Mouse (Mus musculus) neural tube, embryonic 13.5 days (tissue): ENCODE measurements around the gene Tekt4. TPM values are rescaled to one million over a fixed set of nuclear protein-coding genes. Genes with fewer than 3 reads are reported as not detected.
A peak's percentile ranks its signal among the peaks of the same experiment; 100 is the strongest.

ENCODE experiments used
- ATAC-seq: fragments of 200-750 bp; cut with Nextera tagmentation; 2 replicates; pipeline ENCODE4 v1.8.0; 2017; ENCODE audit warnings: low read depth, mild to moderate bottlenecking, moderate TSS enrichment, moderate library complexity
- H3K27ac ChIP-seq: fragments of 300-500 bp; sonication (generic); replicated peaks from 2 replicates; pipeline ENCODE4 v1.5.1; 2015; ENCODE audit warnings: moderate library complexity, mild to moderate bottlenecking, inconsistent platforms
- H3K27me3 ChIP-seq: fragments of 300-500 bp; sonication (generic); 2 replicates; pipeline ENCODE4 v1.6.1; 2015; ENCODE audit warnings: mild to moderate bottlenecking, inconsistent platforms
- H3K36me3 ChIP-seq: fragments of 300-500 bp; sonication (generic); 2 replicates; pipeline ENCODE4 v1.6.1; 2015; ENCODE audit warnings: mild to moderate bottlenecking, inconsistent platforms
- H3K4me1 ChIP-seq: fragments of 300-500 bp; sonication (generic); replicated peaks from 2 replicates; pipeline ENCODE4 v1.6.1; 2015; ENCODE audit warnings: inconsistent platforms
- H3K4me2 ChIP-seq: fragments of 300-500 bp; sonication (generic); 2 replicates; pipeline ENCODE4 v1.6.1; 2015; ENCODE audit warnings: inconsistent platforms, mild to moderate bottlenecking, moderate library complexity
- H3K4me3 ChIP-seq: fragments of 300-500 bp; sonication (generic); 2 replicates; pipeline ENCODE4 v1.5.1; 2015; ENCODE audit warnings: mild to moderate bottlenecking, inconsistent platforms
- H3K9ac ChIP-seq: fragments of 300-500 bp; sonication (generic); 2 replicates; pipeline ENCODE4 v1.6.1; 2015; ENCODE audit warnings: moderate library complexity, mild to moderate bottlenecking, inconsistent platforms
- H3K9me3 ChIP-seq: fragments of 300-500 bp; sonication (generic); 2 replicates; pipeline ENCODE4 v1.6.1; 2016; ENCODE audit warnings: inconsistent platforms
- WGBS: fragments of 180-500 bp; shearing (Covaris S2); methylation state at CpG from one replicate; pipeline ENCODE4 v1.1.7; 2015; 5-methylcytosine and 5-hydroxymethylcytosine counted together
- polyA plus RNA-seq: library from polyadenylated mRNA; unstranded; fragments of >200 nt; fragmentation: Nextera tagmentation; extraction: Ambion mirVana; gene quantifications from 2 replicates; pipeline ENCODE4 v1.2.1, GENCODE M21; 2015

The Tekt4 gene
- polyA plus RNA-seq, 1 experiment from 2014 or later = 0.57 TPM

DNA sequence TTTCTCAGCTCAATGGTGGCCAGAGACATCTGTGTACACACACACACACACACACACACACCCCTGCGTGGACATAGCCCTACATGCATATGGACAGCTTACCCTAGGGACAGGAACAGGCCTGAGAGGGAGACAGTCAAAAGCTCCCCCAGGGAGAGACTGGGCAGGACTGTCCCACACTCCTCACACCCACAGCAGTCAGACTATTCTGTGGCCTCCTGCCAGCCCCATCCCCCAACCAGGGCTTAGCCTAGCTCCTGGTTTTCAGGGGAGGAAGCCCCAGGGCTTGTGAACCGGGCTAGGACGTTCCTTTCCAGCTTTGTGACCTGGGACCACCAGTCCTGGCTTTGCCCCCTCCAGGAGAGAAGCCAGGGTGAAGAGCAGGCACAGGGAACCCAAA, 38.2 kb upstream of the Tekt4 start:
- Histone ChIP-seq H3K27ac (peak overlapping the region; percentile 73), H3K36me3 (no peaks in the 10 kb centered on the region), H3K9me3 (no peaks in the 10 kb centered on the region), H3K27me3 (no peaks in the 10 kb centered on the region), H3K4me3 (no peak overlapping the region), H3K4me1 (peaks cover 75% of the 10 kb centered on the region), H3K9ac (peak overlapping the region; percentile 39; the same call in 1 of the 2 replicates), H3K4me2 (no peak overlapping the region)
- peak; percentile 34; the same call in 1 of the 2 replicates for ATAC-seq
- 22% methylated on average over 3 of the region's 3 CpGs for WGBS

DNA sequence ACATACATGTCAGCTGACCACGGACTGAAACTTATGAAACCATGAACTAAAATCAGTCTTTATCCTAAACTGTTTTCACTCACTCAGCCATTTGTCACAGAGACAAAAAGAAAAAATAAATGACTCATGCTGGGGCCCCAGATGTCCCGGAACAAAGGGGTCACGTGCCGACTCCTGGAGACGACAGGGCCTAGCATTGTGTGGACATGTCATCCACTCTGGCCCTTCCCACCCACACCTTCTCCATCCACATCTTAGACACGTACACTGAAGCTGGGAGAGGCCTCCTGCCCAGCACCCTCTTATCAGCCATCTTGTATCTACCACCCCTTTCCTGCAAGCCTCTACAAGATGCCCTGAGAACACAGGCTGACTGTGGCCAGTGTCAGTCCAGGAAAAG, 36.4 kb upstream of the Tekt4 start:
- ATAC-seq = no peak
- H3K4me1 ChIP-seq = peaks cover 70% of the 10 kb centered on the region
- H3K4me2 ChIP-seq = no peak overlapping the region
- H3K9me3 ChIP-seq = no peaks in the 10 kb centered on the region
- no peaks in the 10 kb centered on the region for H3K27me3 ChIP-seq
- no peak overlapping the region for H3K4me3 ChIP-seq
- no peak overlapping the region for H3K9ac ChIP-seq
- 44% methylated on average over 6 of the region's 6 CpGs for WGBS
- no peak overlapping the region for H3K27ac ChIP-seq
- peaks cover 5% of the 10 kb centered on the region; the same call in 1 of the 2 replicates for H3K36me3 ChIP-seq

DNA sequence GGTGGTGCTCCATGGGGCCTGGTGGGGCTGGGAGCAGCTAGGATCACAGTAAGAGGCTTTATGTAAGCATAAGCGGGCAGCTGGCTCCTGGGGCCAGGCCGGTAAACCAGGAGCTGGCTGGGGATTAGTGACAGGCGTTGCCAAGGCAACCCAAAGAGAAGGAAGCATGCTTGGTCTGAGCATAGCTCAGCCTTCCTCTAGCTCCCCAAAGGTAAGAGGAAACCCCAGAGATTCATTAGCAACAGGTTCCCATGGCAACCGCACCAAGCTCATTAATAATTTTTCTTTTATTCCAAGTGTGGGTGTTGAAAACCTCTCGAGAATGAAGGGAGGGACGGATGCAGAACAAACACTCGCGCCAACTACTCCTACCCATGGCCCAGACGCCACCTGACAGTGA, 35.5 kb upstream of the Tekt4 start:
- H3K9me3 ChIP-seq = no peaks in the 10 kb centered on the region
- H3K27me3 ChIP-seq = no peaks in the 10 kb centered on the region
- peaks cover 12% of the 10 kb centered on the region; the same call in 1 of the 2 replicates for H3K36me3 ChIP-seq
- H3K27ac ChIP-seq = no peak overlapping the region; the same call in 1 of the 2 replicates
- H3K4me3 ChIP-seq = no peak overlapping the region
- peaks cover 68% of the 10 kb centered on the region for H3K4me1 ChIP-seq
- no peak overlapping the region for H3K4me2 ChIP-seq
- no peak overlapping the region for H3K9ac ChIP-seq
- 31% methylated on average over 9 of the region's 9 CpGs for WGBS
- ATAC-seq = no peak

DNA sequence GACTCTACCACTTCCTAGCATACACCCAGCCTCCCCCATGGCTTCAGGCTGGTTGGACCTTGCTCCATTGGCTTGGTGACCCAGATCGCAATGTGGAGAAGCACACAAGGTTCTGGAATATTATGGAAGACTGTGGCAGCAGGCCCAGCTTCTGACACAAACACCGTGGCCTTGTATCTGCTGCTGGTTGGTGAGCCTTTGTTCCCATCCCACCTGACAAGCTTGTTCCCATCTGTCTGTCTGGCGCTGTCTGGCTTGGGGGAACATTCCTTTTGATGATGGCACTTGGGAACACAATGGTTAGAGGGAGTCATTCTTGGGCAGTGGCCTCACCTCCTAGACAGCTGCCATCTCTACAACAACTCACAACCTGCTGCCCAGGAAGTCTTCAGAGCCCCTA, 33.4 kb upstream of the Tekt4 start:
- Histone ChIP-seq H3K4me1 (peaks cover 63% of the 10 kb centered on the region), H3K27ac (no peak overlapping the region), H3K27me3 (no peaks in the 10 kb centered on the region), H3K9ac (no peak overlapping the region), H3K36me3 (peaks cover 13% of the 10 kb centered on the region; the same call in 1 of the 2 replicates), H3K9me3 (no peaks in the 10 kb centered on the region), H3K4me3 (no peak overlapping the region), H3K4me2 (no peak overlapping the region)
- no peak for ATAC-seq
- WGBS = 90% methylated on average over 3 of the region's 3 CpGs

DNA sequence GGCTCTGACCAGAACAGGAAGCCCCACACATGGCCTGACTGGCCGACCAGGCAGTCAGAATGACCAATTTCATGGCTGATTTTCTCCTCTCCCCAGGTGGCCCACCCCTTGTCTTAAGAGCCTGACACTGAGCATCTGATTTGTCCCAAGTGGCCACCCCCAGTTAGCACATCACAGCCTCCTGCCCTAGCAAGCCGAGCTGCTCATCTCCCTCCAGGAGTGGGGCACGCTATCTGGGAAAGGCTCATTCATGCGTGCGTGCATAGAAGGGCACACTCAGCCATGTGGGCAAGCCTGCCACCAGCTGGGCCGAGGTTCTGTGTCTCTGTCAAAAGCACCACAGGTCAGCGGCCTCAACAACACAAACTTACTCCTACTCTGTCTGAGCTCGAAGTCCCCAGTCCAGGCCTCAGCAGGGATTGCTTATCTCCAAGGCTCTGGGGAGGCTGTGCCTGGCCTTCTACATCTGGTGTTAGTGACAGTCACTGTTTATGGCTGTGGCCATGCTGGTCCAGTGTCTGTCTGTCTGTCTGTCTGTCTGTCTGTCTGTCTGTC, 29.8 kb upstream of the Tekt4 start:
- Histone ChIP-seq H3K27me3 (peaks cover 14% of the 10 kb centered on the region), H3K4me3 (no peak overlapping the region), H3K4me1 (peaks cover 56% of the 10 kb centered on the region), H3K9ac (no peak overlapping the region), H3K27ac (no peak overlapping the region), H3K36me3 (peaks cover 22% of the 10 kb centered on the region; the same call in 1 of the 2 replicates), H3K4me2 (no peak overlapping the region), H3K9me3 (no peaks in the 10 kb centered on the region)
- 33% methylated on average over 8 of the region's 8 CpGs for WGBS
- no peak for ATAC-seq

DNA sequence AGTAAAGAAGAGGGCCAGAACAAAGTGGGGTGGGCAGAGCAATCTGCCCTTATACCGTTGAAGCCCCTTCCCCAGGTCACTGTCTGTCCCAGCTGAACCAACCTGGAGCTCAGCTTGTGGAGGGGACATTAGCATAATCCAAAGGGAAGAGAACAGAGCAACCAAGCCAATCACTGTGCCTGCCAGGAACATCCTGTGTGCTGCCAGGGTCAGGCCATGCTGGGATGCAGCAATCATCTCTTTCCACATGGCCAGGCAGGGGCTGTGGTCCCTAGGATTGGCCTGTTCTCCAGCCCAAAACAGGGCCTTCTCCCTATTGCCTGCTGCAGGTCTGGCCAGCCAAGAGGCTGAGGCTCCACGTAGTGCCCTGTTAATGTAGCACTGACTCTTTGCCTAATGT, 28.4 kb upstream of the Tekt4 start:
- Histone ChIP-seq H3K9ac (peak overlapping the region; percentile 18; the same call in 1 of the 2 replicates), H3K4me3 (no peak overlapping the region), H3K27me3 (peaks cover 28% of the 10 kb centered on the region), H3K27ac (no peak overlapping the region), H3K36me3 (peaks cover 22% of the 10 kb centered on the region; the same call in 1 of the 2 replicates), H3K9me3 (no peaks in the 10 kb centered on the region), H3K4me1 (peaks cover 57% of the 10 kb centered on the region), H3K4me2 (no peak overlapping the region)
- no peak for ATAC-seq
- WGBS = 73% methylated on average over 2 of the region's 2 CpGs

DNA sequence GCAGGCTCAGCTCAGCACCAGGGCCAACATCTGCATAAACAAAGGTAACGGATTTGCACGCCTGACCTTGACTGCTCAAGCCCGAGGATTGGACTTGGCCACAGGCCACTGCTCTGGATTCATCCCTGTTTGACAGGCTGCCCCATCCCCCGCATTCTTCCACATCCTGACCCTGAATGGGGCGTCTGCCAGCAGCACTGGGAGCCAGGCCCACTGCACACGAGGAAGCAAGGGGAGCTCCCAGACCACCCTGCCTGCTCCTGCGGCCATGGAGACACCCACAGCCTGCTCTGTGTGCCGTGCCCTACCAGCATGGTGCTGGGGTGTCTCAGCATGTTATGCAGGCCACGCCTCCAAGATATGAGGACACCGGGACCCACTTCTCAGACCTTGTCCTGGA, 27.0 kb upstream of the Tekt4 start:
- no peak overlapping the region for H3K9ac ChIP-seq
- H3K4me2 ChIP-seq = no peak overlapping the region
- no peaks in the 10 kb centered on the region for H3K9me3 ChIP-seq
- H3K27me3 ChIP-seq = peaks cover 42% of the 10 kb centered on the region
- peaks cover 71% of the 10 kb centered on the region for H3K4me1 ChIP-seq
- 36% methylated on average over 10 of the region's 10 CpGs for WGBS
- H3K4me3 ChIP-seq = no peak overlapping the region
- ATAC-seq = peak; percentile 56; the same call in 1 of the 2 replicates
- no peak overlapping the region for H3K27ac ChIP-seq
- peaks cover 21% of the 10 kb centered on the region; the same call in 1 of the 2 replicates for H3K36me3 ChIP-seq

DNA sequence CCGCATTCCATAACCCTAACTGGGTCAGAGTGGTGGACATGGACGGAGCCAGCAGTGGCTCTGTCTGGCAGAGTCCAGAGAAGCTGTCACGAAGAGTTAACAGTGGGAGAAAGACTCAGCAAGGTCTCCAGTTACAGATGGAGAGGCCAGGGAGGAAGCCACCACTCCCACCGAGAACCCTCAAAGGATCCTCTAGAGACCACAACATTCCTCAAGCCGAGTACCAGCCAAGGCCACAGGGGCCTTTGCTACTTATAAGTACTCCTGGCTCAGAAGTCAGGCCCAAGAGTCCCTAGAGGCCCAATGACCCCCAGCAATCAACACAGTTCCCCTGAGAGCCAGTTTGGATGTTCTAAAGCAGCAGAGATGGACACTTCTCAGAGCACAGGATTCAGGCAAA, 25.2 kb upstream of the Tekt4 start:
- H3K36me3 ChIP-seq = peaks cover 8% of the 10 kb centered on the region; the same call in 1 of the 2 replicates
- H3K27ac ChIP-seq = no peak overlapping the region
- ATAC-seq = no peak
- WGBS = 59% methylated on average over 5 of the region's 5 CpGs
- H3K4me1 ChIP-seq = peaks cover 76% of the 10 kb centered on the region
- H3K9ac ChIP-seq = no peak overlapping the region
- H3K4me3 ChIP-seq = no peak overlapping the region
- H3K9me3 ChIP-seq = no peaks in the 10 kb centered on the region
- peaks cover 42% of the 10 kb centered on the region for H3K27me3 ChIP-seq
- no peak overlapping the region for H3K4me2 ChIP-seq

DNA sequence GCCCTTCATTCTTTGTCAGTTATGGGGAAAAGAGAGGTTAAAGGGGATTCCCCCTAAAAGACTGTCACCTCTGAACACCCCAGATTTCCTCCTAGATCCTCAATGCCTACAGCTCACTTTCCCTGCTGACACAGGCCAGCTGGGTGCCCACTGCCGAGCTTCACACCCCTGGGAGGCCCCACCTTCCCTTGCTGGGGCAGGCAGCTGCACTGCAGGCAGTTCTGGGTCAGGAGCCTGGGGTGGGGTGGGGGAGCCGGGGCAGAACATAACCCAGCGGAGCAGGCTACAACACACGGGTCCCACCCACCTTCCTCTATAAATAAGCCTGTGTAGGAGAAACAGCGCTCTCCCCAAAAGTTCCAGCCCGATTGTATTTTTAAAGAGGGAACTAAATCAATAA, 24.5 kb upstream of the Tekt4 start:
- Histone ChIP-seq H3K4me1 (peaks cover 76% of the 10 kb centered on the region), H3K9ac (peak overlapping the region; percentile 93; the same call in 1 of the 2 replicates), H3K36me3 (peaks cover 8% of the 10 kb centered on the region; the same call in 1 of the 2 replicates), H3K4me3 (no peak overlapping the region), H3K4me2 (peak overlapping the region; percentile 82; the same call in 1 of the 2 replicates), H3K27ac (no peak overlapping the region), H3K9me3 (no peaks in the 10 kb centered on the region), H3K27me3 (peaks cover 42% of the 10 kb centered on the region)
- WGBS = 31% methylated on average over 6 of the region's 6 CpGs
- no peak for ATAC-seq

DNA sequence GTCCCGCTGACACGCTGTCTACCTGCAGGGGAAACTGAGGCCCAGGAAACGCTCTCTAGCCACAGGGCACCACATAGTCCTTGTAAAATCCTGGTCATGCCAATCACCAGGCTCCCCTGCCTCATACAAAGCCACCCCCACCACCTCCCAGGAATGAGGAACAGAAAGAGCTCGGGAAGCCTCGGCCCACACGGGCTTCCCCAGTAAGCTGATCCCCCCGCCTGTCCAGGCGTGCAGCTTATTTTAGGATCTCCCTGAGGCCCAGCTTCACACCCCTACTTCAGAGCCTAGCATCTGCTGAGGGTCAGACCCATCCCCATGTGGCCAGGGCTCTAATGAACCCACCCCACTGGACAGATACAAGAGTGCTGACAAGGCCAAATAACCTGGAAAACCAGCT, 23.9 kb upstream of the Tekt4 start:
- Histone ChIP-seq H3K4me1 (peaks cover 73% of the 10 kb centered on the region), H3K27ac (no peak overlapping the region), H3K4me3 (peak overlapping the region; percentile 85; the same call in 1 of the 2 replicates), H3K36me3 (peaks cover 8% of the 10 kb centered on the region; the same call in 1 of the 2 replicates), H3K9me3 (no peaks in the 10 kb centered on the region), H3K27me3 (peaks cover 44% of the 10 kb centered on the region), H3K4me2 (peak overlapping the region; percentile 82), H3K9ac (peak overlapping the region; percentile 93)
- 72% methylated on average over 8 of the region's 8 CpGs for WGBS
- ATAC-seq = no peak

DNA sequence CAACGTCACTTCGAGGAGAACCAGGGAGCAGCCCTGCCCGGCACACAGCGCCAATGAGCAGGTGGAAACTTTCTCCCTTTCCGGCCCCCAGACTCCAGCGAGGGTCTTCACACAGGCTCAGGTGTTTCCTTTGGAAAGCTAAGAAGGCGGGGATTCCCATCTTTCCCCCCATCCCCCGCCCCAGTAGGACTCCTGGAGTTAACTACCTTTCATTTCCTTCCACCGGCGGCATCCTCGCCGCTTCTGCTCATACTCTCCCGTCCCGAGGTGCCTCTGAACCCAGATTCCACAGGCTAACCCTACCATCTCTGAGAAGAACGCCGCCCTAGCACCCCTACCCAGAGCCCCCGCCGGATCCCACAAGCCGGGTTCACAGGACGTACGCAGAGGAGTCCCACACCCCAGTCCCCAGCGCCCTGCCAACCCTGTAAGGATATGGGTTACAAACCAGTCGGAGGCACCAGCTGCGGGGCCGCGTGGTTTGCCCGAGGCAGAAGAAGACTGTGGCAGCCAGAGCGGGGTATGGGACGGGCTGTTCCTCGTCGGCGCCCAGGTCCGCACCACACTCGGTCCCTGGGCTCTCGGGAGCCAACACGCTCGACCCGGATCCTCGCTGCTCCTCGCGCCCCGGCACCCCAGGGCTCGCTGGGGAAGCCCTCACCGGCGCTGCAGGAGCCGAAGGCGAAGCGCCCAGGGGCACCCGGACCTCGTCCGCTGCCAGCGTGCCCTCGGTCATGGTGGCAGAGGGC, 21.8 kb upstream of the Tekt4 start:
- peak overlapping the region; percentile 89 for H3K27ac ChIP-seq
- H3K4me3 ChIP-seq = peak overlapping the region; percentile 85
- peaks cover 6% of the 10 kb centered on the region; the same call in 1 of the 2 replicates for H3K36me3 ChIP-seq
- WGBS = 1% methylated on average over 53 of the region's 53 CpGs
- peaks cover 53% of the 10 kb centered on the region for H3K27me3 ChIP-seq
- peak overlapping the region; percentile 82 for H3K4me2 ChIP-seq
- H3K4me1 ChIP-seq = peaks cover 57% of the 10 kb centered on the region
- H3K9me3 ChIP-seq = no peaks in the 10 kb centered on the region
- peak overlapping the region; percentile 93 for H3K9ac ChIP-seq
- peak; percentile 25 for ATAC-seq

DNA sequence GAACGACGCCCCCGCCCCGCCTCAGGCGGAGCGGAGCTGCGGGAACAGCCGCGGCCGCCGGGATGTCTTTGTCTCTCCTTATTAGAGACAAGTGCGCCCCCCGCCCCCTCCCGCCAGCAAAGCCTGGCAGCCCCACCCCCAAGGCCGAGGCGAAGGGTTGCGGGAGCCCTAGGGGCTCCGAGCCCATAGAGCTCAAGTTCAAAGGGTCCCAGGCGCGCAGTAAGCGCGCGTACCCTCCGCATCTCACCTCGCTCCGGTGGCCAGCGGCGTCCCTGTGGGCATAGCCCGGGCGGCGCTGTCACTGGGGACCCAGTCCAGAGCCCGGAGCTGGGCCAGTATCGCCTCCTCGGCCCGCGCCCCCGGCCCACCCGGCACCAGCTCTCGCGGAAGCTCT, 21.2 kb upstream of the Tekt4 start:
- Histone ChIP-seq H3K4me3 (peak overlapping the region; percentile 85), H3K36me3 (peaks cover 4% of the 10 kb centered on the region; the same call in 1 of the 2 replicates), H3K4me1 (peaks cover 51% of the 10 kb centered on the region), H3K27me3 (peaks cover 50% of the 10 kb centered on the region), H3K9me3 (no peaks in the 10 kb centered on the region), H3K9ac (peak overlapping the region; percentile 93), H3K4me2 (peak overlapping the region; percentile 82), H3K27ac (peak overlapping the region; percentile 89)
- 0% methylated on average over 40 of the region's 40 CpGs for WGBS
- ATAC-seq = peak; percentile 42
